Mouse (Mus musculus): ENCODE measurements around the gene Far1. TPM values are rescaled to one million over a fixed set of nuclear protein-coding genes. Genes with fewer than 3 reads are reported as not detected.

The Far1 gene
- total and polyA plus RNA-seq, 3 experiments = 26.4 to 34.2 TPM; not detected in 1

- H3K4me1 ChIP-seq (ENCODE audit: control insufficient read depth in 1 of 2, insufficient read depth in 2 of 2, low read length in 2 of 2) = no peaks in the 10 kb centered on the region
- H3K4me3 ChIP-seq (ENCODE audit: control insufficient read depth in 1 of 2, insufficient read depth in 1 of 2, low read depth in 2 of 2, low read length in 2 of 2) = no peak overlapping the region
- DNase-seq (ENCODE audit: low read depth, low spot score) = no peak
- TF ChIP-seq ETS1 (IDR thresholded peaks at IDR 0.05; ENCODE audit: low read depth, low read length) (no peak), NELFE (IDR thresholded peaks at IDR 0.05; ENCODE audit: low read depth, low read length) (no peak), MAZ (IDR thresholded peaks at IDR 0.05; ENCODE audit: low read depth, low read length) (no peak), JUND (IDR thresholded peaks at IDR 0.05; ENCODE audit: low read depth, low read length) (no peak), EP300 (IDR thresholded peaks at IDR 0.05; ENCODE audit: low read depth in 1 of 2, low read length in 2 of 2) (no peak), ZKSCAN1 (IDR thresholded peaks at IDR 0.05; ENCODE audit: low read depth, low read length) (no peak), GABPA (IDR thresholded peaks at IDR 0.05; ENCODE audit: low read depth, low read length) (no peak), E2F4 (IDR thresholded peaks at IDR 0.05; ENCODE audit: borderline replicate concordance, low read depth, low read length) (no peak), MXI1 (IDR thresholded peaks at IDR 0.05; ENCODE audit: low read depth, low read length) (no peak), MAFK (IDR thresholded peaks at IDR 0.05; ENCODE audit: borderline replicate concordance, low read depth, low read length) (no peak), MYC (IDR thresholded peaks at IDR 0.05; ENCODE audit: low read depth, low read length) (no peak)
- H3K79me2 ChIP-seq (ENCODE audit: control insufficient read depth, insufficient read depth, low read length, poor library complexity) = no peaks in the 10 kb centered on the region
- no peaks in the 10 kb centered on the region for H3K27me3 ChIP-seq (ENCODE audit: control insufficient read depth in 1 of 2, insufficient read depth in 2 of 2, low read length in 2 of 2)
- no peak overlapping the region for H3K9ac ChIP-seq (ENCODE audit: control insufficient read depth, low read depth, low read length, poor library complexity, severe bottlenecking)
- no peak overlapping the region for H3K27ac ChIP-seq (ENCODE audit: control insufficient read depth, low read depth, low read length)
- no peaks in the 10 kb centered on the region for H3K36me3 ChIP-seq (ENCODE audit: control insufficient read depth in 1 of 2, insufficient read depth in 2 of 2, low read length in 2 of 2)
- no peaks in the 10 kb centered on the region for H3K9me3 ChIP-seq (replicated peaks; ENCODE audit: insufficient read depth, low read length)
Observed at GRCm38 (mm10) chr7:113471653-113472052, 42.0 kb upstream of the Far1 start.

- no peak overlapping the region for H3K4me3 ChIP-seq (ENCODE audit: control insufficient read depth in 1 of 2, insufficient read depth in 1 of 2, low read depth in 2 of 2, low read length in 2 of 2)
- TF ChIP-seq CHD2 (IDR thresholded peaks at IDR 0.05; ENCODE audit: low read length) (no peak), USF2 (IDR thresholded peaks at IDR 0.05; ENCODE audit: borderline replicate concordance in 1 of 2, insufficient read depth in 1 of 2, low read depth in 1 of 2, low read length in 2 of 2) (no peak), USF1 (IDR thresholded peaks at IDR 0.05; ENCODE audit: low read depth, low read length) (no peak), ELF1 (IDR thresholded peaks at IDR 0.05; ENCODE audit: low read depth, low read length) (no peak), BHLHE40 (IDR thresholded peaks at IDR 0.05; ENCODE audit: borderline replicate concordance, low read depth, low read length) (no peak), TAL1 (IDR thresholded peaks at IDR 0.05; ENCODE audit: low read length) (no peak), SIN3A (IDR thresholded peaks at IDR 0.05; ENCODE audit: low read length) (no peak), SMC3 (IDR thresholded peaks at IDR 0.05; ENCODE audit: low read depth, low read length) (no peak), UBTF (IDR thresholded peaks at IDR 0.05; ENCODE audit: borderline replicate concordance, insufficient read depth, low read depth, low read length) (no peak)
- H3K9ac ChIP-seq (ENCODE audit: control insufficient read depth, low read depth, low read length, poor library complexity, severe bottlenecking) = no peak overlapping the region
- H3K36me3 ChIP-seq (ENCODE audit: control insufficient read depth in 1 of 2, insufficient read depth in 2 of 2, low read length in 2 of 2) = no peaks in the 10 kb centered on the region
- no peaks in the 10 kb centered on the region for H3K79me2 ChIP-seq (ENCODE audit: control insufficient read depth, insufficient read depth, low read length, poor library complexity)
- no peak for DNase-seq (ENCODE audit: low read depth, low spot score)
- no peak overlapping the region for H3K27ac ChIP-seq (ENCODE audit: control insufficient read depth, low read depth, low read length)
- peaks cover 0 to 7% of the 10 kb centered on the region in 2 experiments for H3K27me3 ChIP-seq (ENCODE audit: control insufficient read depth in 1 of 2, insufficient read depth in 2 of 2, low read length in 2 of 2)
- H3K9me3 ChIP-seq (replicated peaks; ENCODE audit: insufficient read depth, low read length) = no peaks in the 10 kb centered on the region
- no peaks in the 10 kb centered on the region for H3K4me1 ChIP-seq (ENCODE audit: control insufficient read depth in 1 of 2, insufficient read depth in 2 of 2, low read length in 2 of 2)
Observed at GRCm38 (mm10) chr7:113495792-113496191, 17.8 kb upstream of the Far1 start.
